Mouse (Mus musculus): ENCODE measurements around the gene Il9r. TPM values are rescaled to one million over a fixed set of nuclear protein-coding genes. Genes with fewer than 3 reads are reported as not detected.

The Il9r gene
- polyA plus RNA-seq, 2 experiments, result 0.08 to 0.16 TPM

DNA sequence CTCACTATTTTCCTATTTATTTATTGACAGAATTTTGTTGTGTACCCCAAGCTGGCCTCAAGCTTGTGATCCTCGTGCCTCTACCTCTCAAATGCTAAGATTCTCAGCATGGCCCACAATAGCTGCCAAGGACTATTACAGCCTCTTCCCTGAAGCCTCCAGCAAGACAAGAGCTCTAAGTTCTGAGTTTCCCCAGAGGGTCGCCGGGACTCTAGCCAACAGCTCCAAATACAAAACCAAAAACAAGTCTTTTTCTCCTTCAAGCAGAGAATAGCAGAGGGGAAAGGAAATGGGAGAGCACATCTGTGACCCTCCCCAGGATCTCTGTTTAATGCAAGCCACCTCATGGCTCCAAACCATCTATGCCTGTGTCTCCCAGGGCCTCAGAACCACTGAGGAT lies 44.0 kb upstream of the Il9r start:
- H3K27ac ChIP-seq, result peak overlapping the region; percentile 100
- H3K9ac ChIP-seq (replicated peaks), result peak overlapping the region; percentile 91
- TF ChIP-seq EP300 (IDR thresholded peaks at IDR 0.05; ENCODE audit: low read depth) (no peak), CTCF (IDR thresholded peaks at IDR 0.05; ENCODE audit: low read depth) (no peak)

GRCm38 (mm10) chr11:32243205-32243955 lies 43.3 kb upstream of the Il9r start:
- 76% methylated on average over 7 of the region's 7 CpGs for WGBS (ENCODE audit: insufficient replicate concordance)
- Histone ChIP-seq H3K4me3 (ENCODE audit: insufficient read depth in 1 of 2, low read depth in 2 of 2, low read length in 2 of 2) (no peak overlapping the region), H3K4me2 (ENCODE audit: low read depth) (peak overlapping the region; percentile 72; the same call in 1 of the 2 replicates), H3K4me1 (replicated peaks; ENCODE audit: control insufficient read depth in 2 of 2, insufficient read depth in 2 of 2, low read length in 1 of 2) (peaks cover 70 to 79% of the 10 kb centered on the region in 2 experiments), H3K9me3 (ENCODE audit: control insufficient read depth, low read length) (no peaks in the 10 kb centered on the region), H3K27ac (peak overlapping the region; percentile 100), H3K27me3 (ENCODE audit: control insufficient read depth, insufficient read depth, low read length) (no peaks in the 10 kb centered on the region), H3K9ac (replicated peaks) (peak overlapping the region; percentile 91), H3K36me3 (replicated peaks; ENCODE audit: control insufficient read depth, insufficient read depth, low read depth) (peaks cover 74% of the 10 kb centered on the region)
- ATAC-seq (ENCODE audit: insufficient read depth) (no peak), DNase-seq (ENCODE audit: low read depth in 3 of 3, low spot score in 3 of 3) (no peak)
- no peak for TF ChIP-seq EP300 (IDR thresholded peaks at IDR 0.05; ENCODE audit: low read depth)
- TF ChIP-seq CTCF (IDR thresholded peaks at IDR 0.05; ENCODE audit: low read depth), result no peak

More for the DNA sequence above, 44.0 kb upstream of the Il9r start:
- peak overlapping the region; percentile 72 for H3K4me2 ChIP-seq (ENCODE audit: low read depth)
- DNase-seq (ENCODE audit: low read depth in 3 of 3, low spot score in 3 of 3) (no peak), ATAC-seq (ENCODE audit: insufficient read depth) (no peak)
- H3K4me3 ChIP-seq (ENCODE audit: insufficient read depth in 1 of 2, low read depth in 2 of 2, low read length in 2 of 2), result no peak overlapping the region
- peaks cover 77 to 81% of the 10 kb centered on the region in 2 experiments for H3K4me1 ChIP-seq (replicated peaks; ENCODE audit: control insufficient read depth in 2 of 2, insufficient read depth in 2 of 2, low read length in 1 of 2)
- peaks cover 74% of the 10 kb centered on the region for H3K36me3 ChIP-seq (replicated peaks; ENCODE audit: control insufficient read depth, insufficient read depth, low read depth)
- no peaks in the 10 kb centered on the region for H3K9me3 ChIP-seq (ENCODE audit: control insufficient read depth, low read length)
- H3K27me3 ChIP-seq (ENCODE audit: control insufficient read depth, insufficient read depth, low read length), result no peaks in the 10 kb centered on the region
- WGBS (ENCODE audit: insufficient replicate concordance), result 74% methylated on average over 3 of the region's 3 CpGs

- Histone ChIP-seq H3K9ac (replicated peaks) (peak overlapping the region; percentile 91), H3K4me3 (ENCODE audit: insufficient read depth in 1 of 2, low read depth in 2 of 2, low read length in 2 of 2) (no peak overlapping the region), H3K27me3 (ENCODE audit: control insufficient read depth, insufficient read depth, low read length) (no peaks in the 10 kb centered on the region), H3K36me3 (replicated peaks; ENCODE audit: control insufficient read depth, insufficient read depth, low read depth) (peaks cover 76% of the 10 kb centered on the region), H3K4me2 (ENCODE audit: low read depth) (peak overlapping the region; percentile 72), H3K27ac (peak overlapping the region; percentile 100), H3K4me1 (replicated peaks; ENCODE audit: control insufficient read depth in 2 of 2, insufficient read depth in 2 of 2, low read length in 1 of 2) (peaks cover 59 to 80% of the 10 kb centered on the region in 2 experiments), H3K9me3 (ENCODE audit: control insufficient read depth, low read length) (no peaks in the 10 kb centered on the region)
- TF ChIP-seq EP300 (IDR thresholded peaks at IDR 0.05; ENCODE audit: low read depth) (peak; percentile 75), CTCF (IDR thresholded peaks at IDR 0.05; ENCODE audit: low read depth) (no peak)
- DNase-seq (ENCODE audit: low read depth in 3 of 3, low spot score in 3 of 3) (no peak), ATAC-seq (ENCODE audit: insufficient read depth) (0 out of 2 replicates have a peak, but pooled peaks have one; percentile 14)
- 71% methylated on average over 3 of the region's 3 CpGs for WGBS (ENCODE audit: insufficient replicate concordance)
These were observed 42.1 kb upstream of the Il9r start for GRCm38 (mm10) chr11:32242209-32242608.

DNA sequence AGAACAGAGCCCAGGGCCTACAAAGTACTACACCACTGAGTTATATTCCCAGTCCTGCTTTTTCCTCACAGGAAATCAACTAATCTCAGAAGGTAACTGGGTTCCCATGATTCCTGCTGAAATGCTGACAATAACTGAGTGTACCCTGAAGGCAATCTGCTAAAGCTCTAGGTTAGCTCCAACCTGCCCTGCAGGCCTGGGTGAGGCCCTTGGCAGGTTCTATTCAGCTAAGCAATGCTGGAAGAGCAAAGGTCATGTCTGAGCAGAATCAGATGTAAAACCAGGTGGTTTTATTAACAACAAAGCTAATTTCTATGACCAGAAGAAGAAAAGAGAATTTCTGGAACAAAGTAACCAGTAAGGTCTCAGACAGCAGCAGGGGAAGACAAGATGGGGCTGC lies 41.3 kb upstream of the Il9r start:
- Histone ChIP-seq H3K9me3 (ENCODE audit: control insufficient read depth, low read length) (no peaks in the 10 kb centered on the region), H3K27ac (peak overlapping the region; percentile 100), H3K4me3 (ENCODE audit: insufficient read depth in 1 of 2, low read depth in 2 of 2, low read length in 2 of 2) (no peak overlapping the region), H3K36me3 (replicated peaks; ENCODE audit: control insufficient read depth, insufficient read depth, low read depth) (peaks cover 76% of the 10 kb centered on the region), H3K9ac (replicated peaks) (peak overlapping the region; percentile 91), H3K4me2 (ENCODE audit: low read depth) (no peak overlapping the region), H3K27me3 (ENCODE audit: control insufficient read depth, insufficient read depth, low read length) (no peaks in the 10 kb centered on the region), H3K4me1 (replicated peaks; ENCODE audit: control insufficient read depth in 2 of 2, insufficient read depth in 2 of 2, low read length in 1 of 2) (peaks cover 50 to 74% of the 10 kb centered on the region in 2 experiments)
- DNase-seq (ENCODE audit: low read depth in 3 of 3, low spot score in 3 of 3), result no peak
- TF ChIP-seq EP300 (IDR thresholded peaks at IDR 0.05; ENCODE audit: low read depth), result no peak
- no peak for ATAC-seq (ENCODE audit: insufficient read depth)

DNA sequence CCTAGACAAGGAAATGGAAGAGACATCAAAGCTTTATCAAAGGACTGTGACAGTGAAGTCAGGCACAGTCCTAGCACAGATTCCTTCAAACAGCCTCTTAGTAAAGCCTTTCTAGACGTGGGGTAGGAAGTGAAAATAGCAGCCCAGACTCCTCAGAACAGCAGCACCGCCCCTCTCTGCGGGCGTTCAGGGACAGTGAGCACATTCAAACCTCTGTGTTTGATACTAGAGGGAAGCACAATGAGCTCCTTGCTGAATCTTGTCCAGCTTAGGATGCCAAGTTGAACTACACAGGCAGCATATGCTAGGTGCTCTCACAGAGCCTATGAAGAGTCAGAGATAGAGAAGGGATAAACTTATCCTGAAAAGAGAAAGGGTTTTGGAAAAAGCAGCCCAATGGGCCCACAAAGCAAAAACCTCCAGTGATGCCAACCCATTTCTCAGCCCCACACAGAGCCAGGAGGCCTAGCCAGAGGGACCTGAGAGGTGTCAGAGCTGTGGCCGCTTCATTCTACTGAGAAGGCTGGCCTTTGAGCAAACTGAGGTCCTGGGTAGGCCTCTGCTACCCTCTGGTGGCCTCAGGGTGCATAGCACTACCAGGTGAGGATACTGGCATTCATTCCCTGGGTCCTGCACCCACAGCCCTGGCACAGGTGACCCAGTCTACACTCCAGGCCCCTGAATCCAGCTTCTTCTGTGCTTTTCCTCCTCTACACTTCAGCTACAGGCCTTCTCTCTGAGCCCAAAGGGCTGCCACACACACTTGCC lies 38.2 kb upstream of the Il9r start:
- H3K27ac ChIP-seq, result peak overlapping the region; percentile 100
- H3K4me2 ChIP-seq (ENCODE audit: low read depth), result peak overlapping the region; percentile 32
- H3K4me1 ChIP-seq (replicated peaks; ENCODE audit: control insufficient read depth in 2 of 2, insufficient read depth in 2 of 2, low read length in 1 of 2), result peaks cover 24 to 44% of the 10 kb centered on the region in 2 experiments
- no peak overlapping the region for H3K4me3 ChIP-seq (ENCODE audit: insufficient read depth in 1 of 2, low read depth in 2 of 2, low read length in 2 of 2)
- no peaks in the 10 kb centered on the region for H3K27me3 ChIP-seq (ENCODE audit: control insufficient read depth, insufficient read depth, low read length)
- DNase-seq (ENCODE audit: low read depth in 3 of 3, low spot score in 3 of 3) (peak; percentile 56 to 66 (median 57)), ATAC-seq (ENCODE audit: insufficient read depth) (peak; percentile 55)
- H3K9me3 ChIP-seq (ENCODE audit: control insufficient read depth, low read length), result no peaks in the 10 kb centered on the region
- peaks cover 76% of the 10 kb centered on the region for H3K36me3 ChIP-seq (replicated peaks; ENCODE audit: control insufficient read depth, insufficient read depth, low read depth)
- peak overlapping the region; percentile 47 for H3K9ac ChIP-seq (replicated peaks)
- TF ChIP-seq EP300 (IDR thresholded peaks at IDR 0.05; ENCODE audit: low read depth), result no peak; the same call in 1 of the 2 replicates
- peak; percentile 100 for TF ChIP-seq CTCF (IDR thresholded peaks at IDR 0.05; ENCODE audit: low read depth)
- WGBS (ENCODE audit: insufficient replicate concordance), result 69% methylated on average over 5 of the region's 5 CpGs

All from liver, embryonic 14.5 days (tissue).